Mouse (Mus musculus): ENCODE measurements around the gene Gm6899. TPM values are rescaled to one million over a fixed set of nuclear protein-coding genes. Genes with fewer than 3 reads are reported as not detected.

The Gm6899 gene
- total and polyA plus RNA-seq, 2 experiments from 2014 or later, result not detected

- ATAC-seq, result no peak
- DNase-seq (ENCODE audit: low spot score), result no peak
- H3K9ac ChIP-seq (replicated peaks; ENCODE audit: low read length), result no peak overlapping the region
- TF ChIP-seq CTCF (IDR thresholded peaks at IDR 0.05; ENCODE audit: low read depth), result no peak
- no peaks in the 10 kb centered on the region for H3K9me3 ChIP-seq (ENCODE audit: low read length)
- no peaks in the 10 kb centered on the region for H3K36me3 ChIP-seq (ENCODE audit: insufficient read depth, low read length)
- H3K27me3 ChIP-seq (ENCODE audit: insufficient read depth, low read length), result no peaks in the 10 kb centered on the region
- H3K4me3 ChIP-seq (ENCODE audit: low read length), result peak overlapping the region; percentile 57
- H3K27ac ChIP-seq, result no peak overlapping the region
- peak overlapping the region; percentile 94 for H3K4me2 ChIP-seq (ENCODE audit: low read depth, low read length)
- 31% methylated on average over 6 of the region's 6 CpGs for WGBS
- H3K4me1 ChIP-seq (ENCODE audit: insufficient read depth, low read length), result no peaks in the 10 kb centered on the region
Measured at GRCm38 (mm10) chr11:26592395-26593053, 517 bp upstream of the Gm6899 start.

- Histone ChIP-seq H3K4me1 (ENCODE audit: insufficient read depth, low read length) (no peaks in the 10 kb centered on the region), H3K27ac (no peak overlapping the region), H3K9me3 (ENCODE audit: low read length) (no peaks in the 10 kb centered on the region), H3K4me3 (ENCODE audit: low read length) (no peak overlapping the region), H3K4me2 (ENCODE audit: low read depth, low read length) (no peak overlapping the region), H3K36me3 (ENCODE audit: insufficient read depth, low read length) (no peaks in the 10 kb centered on the region), H3K27me3 (ENCODE audit: insufficient read depth, low read length) (no peaks in the 10 kb centered on the region), H3K9ac (replicated peaks; ENCODE audit: low read length) (no peak overlapping the region)
- WGBS, result 79% methylated on average over 1 of the region's 1 CpGs
- no peak for TF ChIP-seq CTCF (IDR thresholded peaks at IDR 0.05; ENCODE audit: low read depth)
- no peak for ATAC-seq
- no peak for DNase-seq (ENCODE audit: low spot score)
Measured at GRCm38 (mm10) chr11:26594487-26594886, 1.4 kb downstream of the Gm6899 start.

DNA sequence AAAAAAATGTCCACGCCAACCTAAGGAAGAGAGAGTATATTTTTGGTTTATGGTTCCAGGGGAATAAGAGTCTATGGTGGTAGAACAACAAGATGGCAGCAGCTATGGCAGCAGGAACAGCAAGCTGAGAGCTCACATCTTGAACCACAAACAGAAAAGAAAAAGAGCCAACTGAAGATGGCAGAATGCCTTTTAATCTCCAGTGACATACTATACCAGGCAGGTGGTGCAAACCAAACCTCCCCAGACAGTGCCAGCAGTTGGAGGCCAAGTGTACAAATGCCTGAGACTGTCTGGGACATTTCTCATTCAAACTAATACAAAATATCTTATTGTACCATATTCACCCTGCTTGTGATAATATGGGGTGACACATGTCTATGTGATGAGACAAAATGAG lies 3.1 kb downstream of the Gm6899 start:
- Histone ChIP-seq H3K27me3 (ENCODE audit: insufficient read depth, low read length) (no peaks in the 10 kb centered on the region), H3K27ac (no peak overlapping the region), H3K9ac (replicated peaks; ENCODE audit: low read length) (no peak overlapping the region), H3K4me1 (ENCODE audit: insufficient read depth, low read length) (no peaks in the 10 kb centered on the region), H3K9me3 (ENCODE audit: low read length) (no peaks in the 10 kb centered on the region), H3K36me3 (ENCODE audit: insufficient read depth, low read length) (no peaks in the 10 kb centered on the region), H3K4me3 (ENCODE audit: low read length) (no peak overlapping the region), H3K4me2 (ENCODE audit: low read depth, low read length) (no peak overlapping the region)
- 89% methylated on average over 1 of the region's 1 CpGs for WGBS
- TF ChIP-seq CTCF (IDR thresholded peaks at IDR 0.05; ENCODE audit: low read depth), result no peak
- DNase-seq (ENCODE audit: low spot score) (no peak), ATAC-seq (no peak)

- no peaks in the 10 kb centered on the region for H3K9me3 ChIP-seq (ENCODE audit: low read length)
- WGBS, result 86% methylated on average over 6 of the region's 6 CpGs
- TF ChIP-seq CTCF (IDR thresholded peaks at IDR 0.05; ENCODE audit: low read depth), result no peak
- DNase-seq (ENCODE audit: low spot score) (no peak), ATAC-seq (no peak)
- no peaks in the 10 kb centered on the region for H3K4me1 ChIP-seq (ENCODE audit: insufficient read depth, low read length)
- no peak overlapping the region for H3K27ac ChIP-seq
- no peak overlapping the region for H3K9ac ChIP-seq (replicated peaks; ENCODE audit: low read length)
- no peaks in the 10 kb centered on the region for H3K36me3 ChIP-seq (ENCODE audit: insufficient read depth, low read length)
- H3K27me3 ChIP-seq (ENCODE audit: insufficient read depth, low read length), result no peaks in the 10 kb centered on the region
- H3K4me2 ChIP-seq (ENCODE audit: low read depth, low read length), result no peak overlapping the region
- H3K4me3 ChIP-seq (ENCODE audit: low read length), result no peak overlapping the region
Measured at GRCm38 (mm10) chr11:26597145-26597544, 4.1 kb downstream of the Gm6899 start.

- no peak for TF ChIP-seq CTCF (IDR thresholded peaks at IDR 0.05; ENCODE audit: low read depth)
- H3K4me3 ChIP-seq (ENCODE audit: low read length), result no peak overlapping the region
Measured at GRCm38 (mm10) chr11:26597761-26598160, 4.7 kb downstream of the Gm6899 start.

GRCm38 (mm10) chr11:26598876-26599275 lies 5.8 kb downstream of the Gm6899 start:
- no peak for TF ChIP-seq CTCF (IDR thresholded peaks at IDR 0.05; ENCODE audit: low read depth)
- WGBS, result 83% methylated on average over 1 of the region's 1 CpGs
- Histone ChIP-seq H3K36me3 (ENCODE audit: insufficient read depth, low read length) (no peaks in the 10 kb centered on the region), H3K27ac (no peak overlapping the region), H3K4me1 (ENCODE audit: insufficient read depth, low read length) (no peaks in the 10 kb centered on the region), H3K4me2 (ENCODE audit: low read depth, low read length) (no peak overlapping the region), H3K9me3 (ENCODE audit: low read length) (no peaks in the 10 kb centered on the region), H3K9ac (replicated peaks; ENCODE audit: low read length) (no peak overlapping the region), H3K27me3 (ENCODE audit: insufficient read depth, low read length) (no peaks in the 10 kb centered on the region), H3K4me3 (ENCODE audit: low read length) (no peak overlapping the region)
- DNase-seq (ENCODE audit: low spot score) (no peak), ATAC-seq (no peak)

More at GRCm38 (mm10) chr11:26597761-26598160, 4.7 kb downstream of the Gm6899 start:
- ATAC-seq (no peak), DNase-seq (ENCODE audit: low spot score) (no peak)
- H3K9ac ChIP-seq (replicated peaks; ENCODE audit: low read length), result no peak overlapping the region
- H3K4me1 ChIP-seq (ENCODE audit: insufficient read depth, low read length), result no peaks in the 10 kb centered on the region
- WGBS, result 86% methylated on average over 6 of the region's 6 CpGs
- H3K36me3 ChIP-seq (ENCODE audit: insufficient read depth, low read length), result no peaks in the 10 kb centered on the region
- no peak overlapping the region for H3K4me2 ChIP-seq (ENCODE audit: low read depth, low read length)
- no peak overlapping the region for H3K27ac ChIP-seq
- no peaks in the 10 kb centered on the region for H3K27me3 ChIP-seq (ENCODE audit: insufficient read depth, low read length)
- H3K9me3 ChIP-seq (ENCODE audit: low read length), result no peaks in the 10 kb centered on the region

GRCm38 (mm10) chr11:26600692-26601091 lies 7.7 kb downstream of the Gm6899 start:
- H3K4me2 ChIP-seq (ENCODE audit: low read depth, low read length), result no peak overlapping the region
- H3K4me1 ChIP-seq (ENCODE audit: insufficient read depth, low read length), result no peaks in the 10 kb centered on the region
- no peak for TF ChIP-seq CTCF (IDR thresholded peaks at IDR 0.05; ENCODE audit: low read depth)
- H3K9me3 ChIP-seq (ENCODE audit: low read length), result no peaks in the 10 kb centered on the region
- no peak overlapping the region for H3K9ac ChIP-seq (replicated peaks; ENCODE audit: low read length)
- no peaks in the 10 kb centered on the region for H3K27me3 ChIP-seq (ENCODE audit: insufficient read depth, low read length)
- no peak overlapping the region for H3K27ac ChIP-seq
- H3K4me3 ChIP-seq (ENCODE audit: low read length), result no peak overlapping the region
- no peaks in the 10 kb centered on the region for H3K36me3 ChIP-seq (ENCODE audit: insufficient read depth, low read length)
- ATAC-seq (no peak), DNase-seq (ENCODE audit: low spot score) (no peak)
- WGBS, result 83% methylated on average over 4 of the region's 4 CpGs
